Mouse (Mus musculus) adrenal gland, postnatal 25 days (tissue): ENCODE measurements around the gene Cavin3. TPM values are rescaled to one million over a fixed set of nuclear protein-coding genes. Genes with fewer than 3 reads are reported as not detected.

ENCODE experiments used
- DNase-seq: peaks from one replicate; pipeline ENCODE4 v3.0.0; 2021; ENCODE audit warnings: mixed read lengths
- long read RNA-seq: library from polyadenylated mRNA; stranded (forward); transcript quantifications from one replicate; pipeline ENCODE4 v2.0.0, GENCODE M21; 2021
- total RNA-seq: library from RNA; stranded (reverse); gene quantifications from 2 replicates; pipeline ENCODE4 v1.2.3, GENCODE M21; 2021

The Cavin3 gene
- total RNA-seq, result 77.1 and 96.1 TPM in 2 replicates
- long read RNA-seq, transcript Cavin3-201 (2 exons, 1,662 nt), result major isoform, 141 of 146 reads
- long read RNA-seq, partial matches to known transcripts, result 4 of 146 reads
- long read RNA-seq, other reads (novel, unspliced or antisense), result 1 of 146 reads

- peak; percentile 86 for DNase-seq
Measured at GRCm38 (mm10) chr7:105481505-105482411, at the start of gene Cavin3. Gene Cavin3, minus strand, starts transcription at chr7:105482300.

GRCm38 (mm10) chr7:105528094-105528493, 46.0 kb upstream of the Cavin3 start:
- DNase-seq, result no peak

GRCm38 (mm10) chr7:105527306-105527937, 45.3 kb upstream of the Cavin3 start:
- no peak for DNase-seq

- DNase-seq, result no peak
Measured at GRCm38 (mm10) chr7:105524222-105524621, 42.1 kb upstream of the Cavin3 start.

GRCm38 (mm10) chr7:105520201-105520600, 38.1 kb upstream of the Cavin3 start:
- no peak for DNase-seq

GRCm38 (mm10) chr7:105519771-105520170, 37.7 kb upstream of the Cavin3 start:
- DNase-seq, result no peak

GRCm38 (mm10) chr7:105519336-105519735, 37.2 kb upstream of the Cavin3 start:
- no peak for DNase-seq

- no peak for DNase-seq
Measured at GRCm38 (mm10) chr7:105516669-105517360, 34.7 kb upstream of the Cavin3 start.

GRCm38 (mm10) chr7:105515178-105515577, 33.1 kb upstream of the Cavin3 start:
- DNase-seq, result peak; percentile 66

GRCm38 (mm10) chr7:105514561-105514960, 32.5 kb upstream of the Cavin3 start:
- DNase-seq, result no peak

GRCm38 (mm10) chr7:105513845-105514291, 31.8 kb upstream of the Cavin3 start:
- DNase-seq, result no peak

GRCm38 (mm10) chr7:105510143-105510542, 28.0 kb upstream of the Cavin3 start:
- no peak for DNase-seq

- no peak for DNase-seq
Measured at GRCm38 (mm10) chr7:105507257-105507656, 25.2 kb upstream of the Cavin3 start.

- DNase-seq, result no peak
Measured at GRCm38 (mm10) chr7:105501984-105502383, 19.9 kb upstream of the Cavin3 start.

GRCm38 (mm10) chr7:105499676-105500075, 17.6 kb upstream of the Cavin3 start:
- DNase-seq, result no peak

- no peak for DNase-seq
Measured at GRCm38 (mm10) chr7:105498854-105499492, 16.9 kb upstream of the Cavin3 start.

- no peak for DNase-seq
Measured at GRCm38 (mm10) chr7:105497881-105498280, 15.8 kb upstream of the Cavin3 start.

GRCm38 (mm10) chr7:105487104-105487876, 5.2 kb upstream of the Cavin3 start:
- DNase-seq, result no peak

GRCm38 (mm10) chr7:105485029-105485428, 2.9 kb upstream of the Cavin3 start:
- peak; percentile 35 for DNase-seq

GRCm38 (mm10) chr7:105482426-105482825, 326 bp upstream of the Cavin3 start:
- no peak for DNase-seq
